Mouse (Mus musculus): ENCODE results near the gene Ctr9. TPM values are rescaled to one million over a fixed set of nuclear protein-coding genes. Genes with fewer than 3 reads are reported as not detected.

Ctr9 gene
- 68.3 and 71.5 TPM in 2 replicates for polyA plus RNA-seq (2015; fragmentation: Nextera tagmentation; extraction: Ambion mirVana)

DNA sequence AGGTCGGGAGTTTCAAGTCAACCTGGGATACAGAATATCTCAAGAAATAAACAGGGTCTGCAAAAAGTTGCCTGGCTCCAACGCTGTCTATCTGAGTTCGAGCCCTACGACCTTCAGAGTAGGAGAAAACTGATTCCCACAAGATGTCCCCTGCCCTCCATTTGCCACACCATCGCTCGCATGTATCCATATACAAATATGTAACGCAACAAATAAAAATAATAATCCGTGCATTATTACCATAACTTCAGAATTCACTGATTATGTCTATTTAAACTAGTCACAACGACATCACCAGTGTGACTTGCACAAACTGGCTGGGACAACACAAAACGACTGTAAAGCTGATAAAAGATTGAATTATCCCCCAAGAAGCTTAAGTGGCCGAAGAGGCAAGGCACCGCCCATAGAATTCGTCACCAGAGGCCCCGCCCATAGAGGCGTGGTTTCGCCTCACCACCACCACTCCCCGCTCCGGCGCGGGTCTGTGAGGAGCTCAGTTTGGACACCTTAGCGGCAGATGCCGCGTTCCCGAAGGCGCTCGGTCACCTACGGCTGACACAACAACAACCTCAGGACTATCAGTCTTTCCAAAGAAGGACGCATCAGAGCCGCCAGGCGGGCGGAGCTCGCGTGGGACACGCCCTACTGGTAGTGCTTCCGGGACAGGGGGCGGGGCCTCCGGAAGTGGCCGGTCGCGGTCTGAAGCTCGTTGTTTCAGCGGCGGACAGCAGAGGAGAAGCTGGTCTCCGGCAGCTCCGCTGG, at the start of gene Ctr9:
Gene Ctr9, plus strand, starts transcription at position 671 of the 765 bp plus-strand sequence.
- 6% methylated on average over 45 of the region's 45 CpGs for WGBS
- Histone ChIP-seq H3K36me3 (peaks cover 14% of the 10 kb centered on the region), H3K4me3 (replicated peaks) (peak within 1 kb of the TSS; percentile 89), H3K9me3 (replicated peaks) (no peaks in the 10 kb centered on the region), H3K4me2 (peak within 1 kb of the TSS; percentile 79), H3K9ac (replicated peaks) (peak within 1 kb of the TSS; percentile 80), H3K27ac (replicated peaks) (peak within 1 kb of the TSS; percentile 99), H3K4me1 (peaks cover 17% of the 10 kb centered on the region), H3K27me3 (replicated peaks) (no peaks in the 10 kb centered on the region)
- ATAC-seq (ENCODE audit: low FRiP score) = peak; percentile 97

DNA sequence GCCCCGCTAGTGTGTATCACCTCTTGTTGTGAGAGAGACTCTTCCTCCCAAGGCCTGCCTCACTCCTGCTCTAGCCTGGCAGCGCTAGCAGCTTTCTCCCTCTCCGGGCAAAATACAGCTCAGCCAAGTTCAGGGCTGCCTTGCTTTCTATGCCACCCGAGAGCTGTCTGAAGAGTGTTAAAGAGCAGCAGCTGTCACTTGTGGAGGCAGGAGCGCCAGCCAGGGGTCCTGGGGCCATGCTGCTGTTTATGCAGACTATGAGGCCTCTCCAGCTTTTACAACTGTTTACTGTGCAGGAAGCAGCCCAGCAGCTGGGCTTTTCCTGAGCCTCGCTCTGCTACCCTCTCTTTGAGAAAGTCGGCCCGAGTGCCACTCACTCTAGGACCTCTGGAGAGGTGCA, 47.7 kb upstream of the Ctr9 start:
- peaks cover 14% of the 10 kb centered on the region; the same call in 1 of the 2 replicates for H3K4me1 ChIP-seq
- 60% methylated on average over 8 of the region's 8 CpGs for WGBS
- H3K27ac ChIP-seq (replicated peaks) = no peak overlapping the region
- no peaks in the 10 kb centered on the region for H3K9me3 ChIP-seq (replicated peaks)
- H3K4me3 ChIP-seq (replicated peaks) = no peak overlapping the region
- no peak overlapping the region for H3K4me2 ChIP-seq
- no peak for ATAC-seq (ENCODE audit: low FRiP score)
- H3K36me3 ChIP-seq = no peaks in the 10 kb centered on the region
- no peaks in the 10 kb centered on the region for H3K27me3 ChIP-seq (replicated peaks)
- no peak overlapping the region for H3K9ac ChIP-seq (replicated peaks)

DNA sequence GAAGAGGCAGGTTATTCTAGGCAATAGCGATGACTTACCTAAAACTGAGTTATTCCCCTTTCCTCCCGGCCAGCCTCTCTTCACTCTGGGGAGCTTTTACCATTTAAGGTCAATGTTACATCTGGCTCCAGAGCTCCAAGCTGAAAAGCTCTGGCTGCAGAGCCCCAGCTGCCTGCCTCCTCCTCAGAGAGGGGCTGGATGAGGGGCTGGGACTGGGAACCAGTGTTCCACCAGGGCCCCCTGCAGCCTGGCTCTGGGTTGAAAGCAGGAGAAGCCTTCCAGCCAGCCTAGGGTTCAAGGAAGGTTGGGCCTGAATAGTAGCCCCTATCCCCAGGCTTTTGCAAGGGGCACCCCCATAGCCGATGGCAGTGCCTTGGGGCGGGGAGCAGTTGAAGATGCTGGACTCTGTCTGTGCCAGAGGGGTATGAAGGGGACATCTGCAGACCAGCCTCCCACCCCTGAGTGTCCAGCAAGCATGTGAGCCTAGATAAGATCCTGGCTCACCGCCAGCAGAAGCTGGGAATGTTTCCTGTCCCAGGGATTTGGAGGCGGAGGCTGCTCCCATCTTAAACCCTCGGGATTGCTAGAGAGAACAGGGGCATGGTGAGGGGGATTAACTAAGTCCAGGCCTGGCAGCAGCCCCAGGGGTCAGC, 46.6 kb upstream of the Ctr9 start, which contains the start of gene Mrvi1:
Gene Mrvi1, minus strand, starts transcription at position 409 of the 653 bp plus-strand sequence.
- WGBS = 67% methylated on average over 7 of the region's 7 CpGs
- Histone ChIP-seq H3K27ac (replicated peaks) (0 out of 2 replicates have a peak within 1 kb of the TSS, but pooled peaks have one; percentile 6), H3K9me3 (replicated peaks) (no peaks in the 10 kb centered on the region), H3K4me2 (no peak within 1 kb of the TSS), H3K4me3 (replicated peaks) (no peak within 1 kb of the TSS), H3K9ac (replicated peaks) (no peak within 1 kb of the TSS), H3K36me3 (no peaks in the 10 kb centered on the region), H3K4me1 (peaks cover 14% of the 10 kb centered on the region; the same call in 1 of the 2 replicates), H3K27me3 (replicated peaks) (no peaks in the 10 kb centered on the region)
- ATAC-seq (ENCODE audit: low FRiP score) = no peak

DNA sequence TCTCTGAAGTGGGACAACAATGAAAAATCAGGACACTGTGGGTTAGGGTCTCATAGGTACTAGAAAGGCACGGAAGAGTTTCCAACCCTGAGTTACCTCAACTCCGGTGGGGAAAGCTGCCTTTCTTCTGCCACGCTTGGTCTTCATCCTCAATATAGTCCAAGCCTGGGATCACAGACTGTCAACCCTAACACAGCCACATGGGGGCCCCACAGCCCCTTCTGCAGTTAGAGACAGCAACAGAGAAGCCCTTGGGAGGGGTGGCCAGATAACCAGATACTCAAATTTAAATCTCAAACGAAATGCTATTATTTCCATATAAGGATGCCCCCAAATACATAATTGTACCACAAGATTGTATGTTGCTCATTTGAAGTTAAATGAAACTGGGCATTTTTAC, 46.0 kb upstream of the Ctr9 start:
- no peak for ATAC-seq (ENCODE audit: low FRiP score)
- Histone ChIP-seq H3K4me1 (peaks cover 14% of the 10 kb centered on the region; the same call in 1 of the 2 replicates), H3K9me3 (replicated peaks) (no peaks in the 10 kb centered on the region), H3K36me3 (no peaks in the 10 kb centered on the region), H3K4me2 (no peak overlapping the region), H3K4me3 (replicated peaks) (no peak overlapping the region), H3K9ac (replicated peaks) (no peak overlapping the region), H3K27me3 (replicated peaks) (no peaks in the 10 kb centered on the region), H3K27ac (replicated peaks) (no peak overlapping the region)
- 72% methylated on average over 4 of the region's 4 CpGs for WGBS

DNA sequence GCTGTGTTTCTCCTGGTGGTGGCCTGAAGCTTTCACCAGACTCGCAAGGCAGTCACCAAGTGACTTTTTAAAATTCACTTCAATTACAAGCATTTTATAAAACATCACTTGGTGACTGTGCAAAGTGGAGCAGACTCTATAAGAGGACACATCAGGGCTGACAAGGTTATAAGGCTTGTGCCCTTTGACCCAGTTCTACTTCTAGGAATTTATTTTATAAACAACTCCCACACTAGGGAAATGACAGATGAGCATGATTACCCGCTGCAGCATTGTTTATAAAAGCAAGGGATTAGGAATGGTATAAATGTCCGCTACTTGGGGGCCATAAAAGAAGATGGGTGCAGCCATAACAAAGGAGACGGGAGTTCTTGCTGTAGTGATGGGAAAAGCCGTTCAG, 45.1 kb upstream of the Ctr9 start:
- no peaks in the 10 kb centered on the region for H3K27me3 ChIP-seq (replicated peaks)
- H3K36me3 ChIP-seq = no peaks in the 10 kb centered on the region
- H3K9ac ChIP-seq (replicated peaks) = no peak overlapping the region
- no peaks in the 10 kb centered on the region for H3K9me3 ChIP-seq (replicated peaks)
- no peak overlapping the region for H3K4me2 ChIP-seq
- ATAC-seq (ENCODE audit: low FRiP score) = no peak
- WGBS = 65% methylated on average over 5 of the region's 5 CpGs
- H3K27ac ChIP-seq (replicated peaks) = no peak overlapping the region
- peaks cover 14% of the 10 kb centered on the region; the same call in 1 of the 2 replicates for H3K4me1 ChIP-seq
- no peak overlapping the region for H3K4me3 ChIP-seq (replicated peaks)

DNA sequence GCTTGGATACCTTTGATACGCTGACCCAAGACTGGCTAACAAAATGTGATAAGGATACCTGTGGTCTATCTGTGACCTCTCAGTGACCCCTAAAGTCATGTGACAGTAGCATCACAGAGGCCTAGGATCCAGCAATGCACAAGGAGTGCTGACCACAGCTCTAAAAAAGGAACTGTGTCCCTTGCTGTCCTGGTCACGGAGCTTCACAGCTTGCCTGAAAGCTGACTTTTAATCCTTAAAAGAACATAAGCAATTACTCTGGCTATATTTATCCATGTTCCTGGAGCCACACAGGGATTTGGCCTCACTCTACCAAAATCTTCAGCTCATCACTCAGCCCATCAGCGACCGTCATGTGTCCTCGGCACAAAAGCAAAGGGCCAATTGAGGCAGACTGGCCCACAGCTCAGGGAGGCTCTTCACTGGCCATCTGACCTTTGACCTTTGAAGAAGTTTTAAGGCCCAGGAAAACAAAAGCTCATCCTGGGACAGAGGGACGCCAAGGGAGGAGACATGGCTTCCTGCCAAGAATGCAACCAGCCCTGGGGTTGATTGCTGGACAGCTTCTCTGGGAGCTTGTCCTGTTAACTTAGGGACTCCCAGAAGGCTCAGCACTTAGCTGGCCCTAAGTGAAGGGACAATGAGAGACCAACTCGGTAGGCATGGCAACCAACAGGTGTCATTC, 43.0 kb upstream of the Ctr9 start:
- Histone ChIP-seq H3K4me3 (replicated peaks) (no peak overlapping the region), H3K27me3 (replicated peaks) (no peaks in the 10 kb centered on the region), H3K4me1 (peaks cover 33% of the 10 kb centered on the region), H3K36me3 (no peaks in the 10 kb centered on the region), H3K4me2 (no peak overlapping the region), H3K9me3 (replicated peaks) (no peaks in the 10 kb centered on the region), H3K9ac (replicated peaks) (no peak overlapping the region), H3K27ac (replicated peaks) (no peak overlapping the region)
- WGBS = 55% methylated on average over 7 of the region's 7 CpGs
- no peak for ATAC-seq (ENCODE audit: low FRiP score)

DNA sequence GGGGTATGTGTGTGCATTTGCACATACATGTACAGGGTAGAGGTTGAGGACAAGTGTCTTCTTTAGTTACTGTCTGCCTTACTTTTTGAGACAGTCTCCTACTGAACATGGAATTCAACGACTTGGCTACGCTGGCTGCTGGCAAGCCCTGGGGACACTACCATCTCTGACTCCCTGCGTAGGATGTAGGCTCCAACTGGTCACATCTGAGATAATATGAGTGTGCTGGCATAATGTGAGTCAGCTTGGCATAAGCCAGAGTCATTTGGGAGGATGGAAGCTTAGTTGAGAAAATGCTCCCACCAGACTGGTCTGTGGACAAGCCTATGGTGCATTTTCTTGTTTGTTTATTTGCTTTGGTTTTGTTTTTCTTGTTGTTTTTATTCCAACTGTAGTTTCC, 40.7 kb upstream of the Ctr9 start:
- no peaks in the 10 kb centered on the region for H3K27me3 ChIP-seq (replicated peaks)
- no peak overlapping the region for H3K9ac ChIP-seq (replicated peaks)
- ATAC-seq (ENCODE audit: low FRiP score) = no peak
- peaks cover 25% of the 10 kb centered on the region for H3K4me1 ChIP-seq
- H3K4me3 ChIP-seq (replicated peaks) = no peak overlapping the region
- H3K4me2 ChIP-seq = no peak overlapping the region
- WGBS = 77% methylated on average over 3 of the region's 3 CpGs
- H3K36me3 ChIP-seq = no peaks in the 10 kb centered on the region
- no peaks in the 10 kb centered on the region for H3K9me3 ChIP-seq (replicated peaks)
- no peak overlapping the region for H3K27ac ChIP-seq (replicated peaks)

DNA sequence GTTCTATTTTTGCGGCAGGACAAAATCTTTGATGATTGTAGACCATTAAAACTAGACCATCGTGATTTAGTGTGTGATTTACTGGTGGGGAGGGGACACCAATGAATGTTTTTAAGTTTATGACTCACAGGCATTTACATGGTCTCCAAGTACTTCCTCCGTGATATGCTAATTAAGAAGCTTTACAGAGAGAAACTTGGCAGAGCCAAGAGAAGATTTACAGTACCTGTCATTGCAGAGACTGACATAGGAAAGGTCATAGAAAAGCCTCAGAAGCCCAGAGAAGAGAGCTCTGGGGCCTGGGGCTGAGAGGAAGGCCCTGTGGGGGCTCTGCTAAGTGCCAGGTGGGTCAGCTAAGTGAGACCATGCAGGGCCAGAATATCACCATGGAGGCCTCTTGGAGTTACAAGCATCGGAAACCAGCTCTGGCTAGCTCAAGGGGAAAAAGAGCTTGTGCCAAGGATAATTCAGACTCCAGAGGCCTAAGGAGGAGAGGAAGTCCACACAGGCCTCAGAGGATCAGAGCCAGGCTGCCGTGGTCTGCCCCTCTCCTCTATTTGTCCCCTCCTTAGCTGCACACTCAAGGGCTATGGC, 39.4 kb upstream of the Ctr9 start:
- no peaks in the 10 kb centered on the region for H3K27me3 ChIP-seq (replicated peaks)
- H3K4me2 ChIP-seq = no peak overlapping the region
- H3K4me3 ChIP-seq (replicated peaks) = no peak overlapping the region
- peaks cover 25% of the 10 kb centered on the region for H3K4me1 ChIP-seq
- H3K36me3 ChIP-seq = no peaks in the 10 kb centered on the region
- peak overlapping the region; percentile 51 for H3K27ac ChIP-seq (replicated peaks)
- H3K9ac ChIP-seq (replicated peaks) = no peak overlapping the region
- no peaks in the 10 kb centered on the region for H3K9me3 ChIP-seq (replicated peaks)
- WGBS = 23% methylated on average over 5 of the region's 5 CpGs
- ATAC-seq (ENCODE audit: low FRiP score) = peak; percentile 81

DNA sequence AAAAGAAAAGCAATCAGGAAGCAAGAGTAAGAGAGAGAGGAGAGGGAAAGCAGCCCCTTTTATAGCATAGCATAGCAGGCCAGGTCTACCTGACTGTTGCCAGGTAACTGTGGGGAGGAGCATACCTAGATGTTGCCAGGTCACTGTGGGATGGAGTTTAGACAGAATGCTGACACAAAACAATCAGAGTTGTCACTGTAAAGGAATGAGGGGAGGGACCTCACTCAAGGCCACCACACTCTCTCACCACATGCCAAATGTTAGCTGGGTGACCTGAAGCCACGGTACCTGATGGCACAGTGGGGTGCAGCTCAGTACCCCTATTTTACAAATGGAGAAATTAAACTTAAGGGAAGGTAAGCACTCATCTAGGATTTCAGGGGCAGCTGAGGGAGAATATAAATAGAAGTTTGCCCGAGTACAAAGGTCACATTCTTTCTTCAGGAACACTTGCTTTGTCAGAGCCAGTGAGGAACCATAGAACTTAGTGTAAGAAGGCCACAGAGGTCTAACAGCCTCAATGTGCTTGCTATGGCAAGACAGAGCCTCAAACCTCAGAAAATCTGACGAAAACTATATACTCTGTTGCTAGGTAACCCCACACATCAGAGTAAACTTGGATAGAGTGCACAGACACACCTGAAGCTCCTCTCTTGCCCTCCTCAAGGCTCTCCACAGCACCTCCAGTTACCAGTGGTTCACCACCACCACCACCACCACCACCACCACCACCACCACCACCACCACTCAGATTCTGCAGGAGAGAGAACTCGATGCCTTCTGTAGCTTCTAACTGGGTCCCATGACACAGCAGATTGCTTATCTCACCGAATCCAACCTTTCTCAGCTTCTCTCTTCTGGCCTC, 38.2 kb upstream of the Ctr9 start:
- Histone ChIP-seq H3K4me3 (replicated peaks) (no peak overlapping the region), H3K9me3 (replicated peaks) (no peaks in the 10 kb centered on the region), H3K4me1 (peaks cover 24% of the 10 kb centered on the region), H3K27me3 (replicated peaks) (no peaks in the 10 kb centered on the region), H3K36me3 (no peaks in the 10 kb centered on the region), H3K9ac (replicated peaks) (no peak overlapping the region), H3K27ac (replicated peaks) (peak overlapping the region; percentile 51; the same call in 1 of the 2 replicates), H3K4me2 (no peak overlapping the region)
- no peak for ATAC-seq (ENCODE audit: low FRiP score)
- WGBS = 75% methylated on average over 5 of the region's 5 CpGs

DNA sequence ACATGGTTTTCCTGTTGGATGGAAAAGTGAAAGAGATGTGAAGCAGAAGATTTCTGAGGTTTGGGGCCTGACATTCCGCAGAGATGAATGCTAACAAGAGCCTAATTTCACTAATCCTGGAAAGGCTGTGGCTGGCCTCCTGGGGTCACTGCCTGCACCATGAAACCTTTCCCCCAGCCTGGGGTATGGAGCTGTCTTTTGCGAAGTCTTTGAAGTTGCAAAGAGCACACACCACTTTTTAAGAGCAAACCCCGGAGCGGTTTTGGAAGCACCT, 37.6 kb upstream of the Ctr9 start:
- Histone ChIP-seq H3K36me3 (no peaks in the 10 kb centered on the region), H3K27me3 (replicated peaks) (no peaks in the 10 kb centered on the region), H3K4me2 (no peak overlapping the region), H3K4me3 (replicated peaks) (no peak overlapping the region), H3K27ac (replicated peaks) (no peak overlapping the region), H3K9ac (replicated peaks) (no peak overlapping the region), H3K9me3 (replicated peaks) (no peaks in the 10 kb centered on the region), H3K4me1 (peaks cover 20% of the 10 kb centered on the region)
- no peak for ATAC-seq (ENCODE audit: low FRiP score)
- 65% methylated on average over 4 of the region's 4 CpGs for WGBS
